Mouse (Mus musculus): ENCODE data around the gene Gm5129. TPM values are rescaled to one million over a fixed set of nuclear protein-coding genes. Genes with fewer than 3 reads are reported as not detected.

Gene Gm5129
- total RNA-seq, 1 experiment: not detected

- Histone ChIP-seq H3K4me3 (ENCODE audit: insufficient read depth in 1 of 2, low read depth in 1 of 2, low read length in 2 of 2, poor library complexity in 1 of 2, severe bottlenecking in 1 of 2) (no peak overlapping the region), H3K27ac (ENCODE audit: insufficient read depth, low read depth, low read length, poor library complexity, severe bottlenecking) (no peak overlapping the region), H3K4me1 (ENCODE audit: control insufficient read depth in 2 of 2, insufficient read depth in 2 of 2, low read length in 2 of 2, poor library complexity in 1 of 2) (no peaks in the 10 kb centered on the region), H3K9ac (ENCODE audit: insufficient read depth, low read depth, low read length, poor library complexity, severe bottlenecking) (no peak overlapping the region), H3K36me3 (ENCODE audit: control insufficient read depth, insufficient read depth, low read length, poor library complexity, severe bottlenecking) (no peaks in the 10 kb centered on the region), H3K9me3 (ENCODE audit: control insufficient read depth, insufficient read depth, low read depth, low read length) (no peaks in the 10 kb centered on the region)
- TF ChIP-seq ZNF384 (IDR thresholded peaks at IDR 0.05; ENCODE audit: low read depth, low read length) (no peak), ZC3H11A (IDR thresholded peaks at IDR 0.05; ENCODE audit: borderline replicate concordance, low read depth, low read length) (no peak), MAFK (IDR thresholded peaks at IDR 0.05; ENCODE audit: insufficient read depth, low read depth, low read length) (no peak), HCFC1 (IDR thresholded peaks at IDR 0.05; ENCODE audit: borderline replicate concordance, insufficient read depth, low read length) (no peak), CHD2 (IDR thresholded peaks at IDR 0.05; ENCODE audit: low read depth, low read length) (no peak)
- in situ Hi-C loops (cut with MboI; ENCODE audit: low sequenced_read_pairs in 2 of 2, unreplicated experiment in 2 of 2): loop anchor here in 1 of 2 experiments (10.0 kb wide), 1 partner anchor 294 kb away; no protein-coding TSS in a partner anchor
- DNase-seq (ENCODE audit: low read depth, low spot score): no peak
These were observed 47.4 kb downstream of the Gm5129 start for GRCm38 (mm10) chr5:29688352-29688751.

- Histone ChIP-seq H3K4me1 (ENCODE audit: control insufficient read depth in 2 of 2, insufficient read depth in 2 of 2, low read length in 2 of 2, poor library complexity in 1 of 2) (no peaks in the 10 kb centered on the region), H3K4me3 (ENCODE audit: insufficient read depth in 1 of 2, low read depth in 1 of 2, low read length in 2 of 2, poor library complexity in 1 of 2, severe bottlenecking in 1 of 2) (no peak overlapping the region), H3K9me3 (ENCODE audit: control insufficient read depth, insufficient read depth, low read depth, low read length) (no peaks in the 10 kb centered on the region), H3K27ac (ENCODE audit: insufficient read depth, low read depth, low read length, poor library complexity, severe bottlenecking) (no peak overlapping the region), H3K36me3 (ENCODE audit: control insufficient read depth, insufficient read depth, low read length, poor library complexity, severe bottlenecking) (no peaks in the 10 kb centered on the region), H3K9ac (ENCODE audit: insufficient read depth, low read depth, low read length, poor library complexity, severe bottlenecking) (no peak overlapping the region)
- TF ChIP-seq ZC3H11A (IDR thresholded peaks at IDR 0.05; ENCODE audit: borderline replicate concordance, low read depth, low read length): peak; percentile 41; the same call in 1 of the 2 replicates
- no peak for TF ChIP-seq HCFC1 (IDR thresholded peaks at IDR 0.05; ENCODE audit: borderline replicate concordance, insufficient read depth, low read length)
- no peak for TF ChIP-seq CHD2 (IDR thresholded peaks at IDR 0.05; ENCODE audit: low read depth, low read length)
- DNase-seq (ENCODE audit: low read depth, low spot score): peak; percentile 55
- in situ Hi-C loops (cut with MboI; ENCODE audit: low sequenced_read_pairs in 2 of 2, unreplicated experiment in 2 of 2): loop anchor here in 1 of 2 experiments (10.0 kb wide), 1 partner anchor 293 kb away; no protein-coding TSS in a partner anchor
These were observed 48.1 kb downstream of the Gm5129 start for GRCm38 (mm10) chr5:29687671-29688070.

Other genes starting within 250 kb of the Gm5129 start
- gene Ube3c, start 166.7 kb downstream of the Gm5129 start, total RNA-seq (2012; rRNA removed): 45.5 and 55.9 TPM in 2 replicates
- gene Dnajb6, start 248 bp downstream of the Gm5129 start, total RNA-seq (2012; rRNA removed): 163 and 224 TPM in 2 replicates

All from ES-E14 (cell line).